Mouse (Mus musculus) testis, adult 2 months (tissue): Measurements from ENCODE around the gene Ganab.

Source experiments
- CTCF ChIP-seq: fragments of 200-500 bp; IDR thresholded peaks from 2 replicates; pipeline ENCODE4 v1.5.1; 2012; ENCODE audit warnings: low read depth, mild to moderate bottlenecking, inconsistent platforms, low read length, moderate library complexity; ENCODE audit not compliant: control insufficient read depth, insufficient read depth, insufficient replicate concordance
- POLR2A ChIP-seq: fragments of 200-500 bp; IDR thresholded peaks from 2 replicates; pipeline ENCODE4 v1.6.1; 2012; ENCODE audit warnings: low read depth, mild to moderate bottlenecking, inconsistent platforms, low read length, moderate library complexity; ENCODE audit not compliant: control insufficient read depth

DNA sequence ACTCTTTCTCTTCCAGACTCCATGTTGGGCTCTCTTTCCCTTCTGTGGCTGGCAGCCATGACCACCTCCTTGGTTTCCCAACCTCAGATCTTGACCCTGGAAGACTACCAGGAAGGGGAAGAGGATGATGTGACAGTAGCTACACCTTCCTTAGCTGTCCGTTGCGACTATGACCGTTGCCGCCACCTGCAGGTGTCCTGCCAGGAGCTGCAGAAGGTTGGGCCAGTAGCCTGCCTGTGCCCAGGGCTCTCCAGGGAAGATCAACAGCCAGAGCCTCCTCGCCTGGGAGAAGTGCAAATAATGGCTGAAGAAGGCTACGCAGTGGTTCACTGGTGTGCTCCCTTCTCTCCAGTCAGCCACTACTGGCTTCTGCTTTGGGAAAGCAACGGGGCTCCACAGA, 46.2 kb upstream of the Ganab start:
- TF ChIP-seq CTCF (no peak), POLR2A (no peak)
